Mouse (Mus musculus): ENCODE results near the gene Olfr951. TPM values are rescaled to one million over a fixed set of nuclear protein-coding genes. Genes with fewer than 3 reads are reported as not detected.

Olfr951 gene
- polyA plus RNA-seq (2016; fragmentation: Nextera tagmentation; extraction: Ambion mirVana) = not detected in 2 replicates

GRCm38 (mm10) chr9:39387110-39387509, at the start of gene Olfr951:
Olfr951 (plus strand) TSS chr9:39387410.
- no peak within 1 kb of the TSS for H3K27ac ChIP-seq
- no peaks in the 10 kb centered on the region for H3K4me1 ChIP-seq
- H3K27me3 ChIP-seq (ENCODE audit: low read depth, poor library complexity, severe bottlenecking) = no peaks in the 10 kb centered on the region
- no peaks in the 10 kb centered on the region for H3K9me3 ChIP-seq (replicated peaks)
- DNase-seq (ENCODE audit: low spot score) = no peak
- no peaks in the 10 kb centered on the region for H3K36me3 ChIP-seq
- H3K4me3 ChIP-seq = no peak within 1 kb of the TSS
- WGBS = 87% methylated on average over 2 of the region's 2 CpGs

- Histone ChIP-seq H3K27ac (no peak within 1 kb of the TSS), H3K4me1 (no peaks in the 10 kb centered on the region), H3K4me3 (no peak within 1 kb of the TSS), H3K36me3 (no peaks in the 10 kb centered on the region), H3K27me3 (ENCODE audit: low read depth, poor library complexity, severe bottlenecking) (no peaks in the 10 kb centered on the region), H3K9me3 (replicated peaks) (no peaks in the 10 kb centered on the region)
- no peak for DNase-seq (ENCODE audit: low spot score)
Measured at GRCm38 (mm10) chr9:39427048-39427447, 39.8 kb downstream of the Olfr951 start, which contains the start of gene Olfr952. Olfr952 (minus strand) TSS chr9:39427148.

Other genes with a start within 250 kb of the Olfr951 start
- not detected in 2 replicates for gene Olfr943, start 221.1 kb upstream of the Olfr951 start, polyA plus RNA-seq (2016; fragmentation: Nextera tagmentation; extraction: Ambion mirVana)
- not detected in 2 replicates for gene Olfr944, start 185.5 kb upstream of the Olfr951 start, polyA plus RNA-seq (2016; fragmentation: Nextera tagmentation; extraction: Ambion mirVana)
- not detected in 2 replicates for gene Olfr1537, start 137.4 kb upstream of the Olfr951 start, polyA plus RNA-seq (2016; fragmentation: Nextera tagmentation; extraction: Ambion mirVana)
- gene Olfr945, start 110.6 kb upstream of the Olfr951 start, polyA plus RNA-seq (2016; fragmentation: Nextera tagmentation; extraction: Ambion mirVana) = not detected in 2 replicates
- gene Olfr948, start 61.4 kb upstream of the Olfr951 start, polyA plus RNA-seq (2016; fragmentation: Nextera tagmentation; extraction: Ambion mirVana) = not detected in 2 replicates
- not detected in 2 replicates for gene Olfr952, start 39.7 kb downstream of the Olfr951 start, polyA plus RNA-seq (2016; fragmentation: Nextera tagmentation; extraction: Ambion mirVana)
- not detected in 2 replicates for gene Olfr954, start 69.3 kb downstream of the Olfr951 start, polyA plus RNA-seq (2016; fragmentation: Nextera tagmentation; extraction: Ambion mirVana)
- not detected in 2 replicates for gene Olfr955, start 84.5 kb downstream of the Olfr951 start, polyA plus RNA-seq (2016; fragmentation: Nextera tagmentation; extraction: Ambion mirVana)
- not detected in 2 replicates for gene Olfr44, start 106.6 kb downstream of the Olfr951 start, polyA plus RNA-seq (2016; fragmentation: Nextera tagmentation; extraction: Ambion mirVana)
- gene Olfr957, start 128.4 kb downstream of the Olfr951 start, polyA plus RNA-seq (2016; fragmentation: Nextera tagmentation; extraction: Ambion mirVana) = not detected in 2 replicates
- gene Olfr958, start 166.6 kb downstream of the Olfr951 start, polyA plus RNA-seq (2016; fragmentation: Nextera tagmentation; extraction: Ambion mirVana) = not detected in 2 replicates
- gene Olfr959, start 188.2 kb downstream of the Olfr951 start, polyA plus RNA-seq (2016; fragmentation: Nextera tagmentation; extraction: Ambion mirVana) = not detected in 2 replicates
- 2.8 and 6.9 TPM in 2 replicates for gene AW551984, start 217.0 kb downstream of the Olfr951 start, polyA plus RNA-seq (2016; fragmentation: Nextera tagmentation; extraction: Ambion mirVana)
- gene Olfr148, start 223.2 kb downstream of the Olfr951 start, polyA plus RNA-seq (2016; fragmentation: Nextera tagmentation; extraction: Ambion mirVana) = not detected in 2 replicates
- gene Olfr960, start 234.0 kb downstream of the Olfr951 start, polyA plus RNA-seq (2016; fragmentation: Nextera tagmentation; extraction: Ambion mirVana) = not detected in 2 replicates